Mouse (Mus musculus): ENCODE measurements around the gene Dhx37.

The Dhx37 gene

DNA sequence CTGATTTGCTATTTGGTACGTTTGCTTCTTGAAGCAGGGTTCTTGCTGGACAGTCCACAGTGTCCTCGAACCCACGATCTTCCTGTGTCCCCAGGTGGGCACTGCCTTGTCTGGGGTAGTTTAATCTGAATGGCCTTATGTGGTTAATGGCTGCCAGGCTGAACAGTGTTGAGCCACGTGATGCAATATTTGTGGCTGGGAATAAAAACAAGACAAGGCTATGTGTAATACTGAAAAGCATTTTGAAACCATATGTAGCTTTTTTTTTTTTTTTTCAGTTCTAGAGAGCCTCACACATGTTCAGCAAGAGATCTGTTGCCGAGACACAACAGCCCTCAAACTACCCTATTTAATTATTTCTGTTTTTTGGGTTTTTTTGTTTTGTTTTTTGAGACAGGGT lies 65.8 kb downstream of the Dhx37 start:
- no peak for DNase-seq (ENCODE audit: low read depth in 1 of 2, low spot score in 2 of 2)

DNA sequence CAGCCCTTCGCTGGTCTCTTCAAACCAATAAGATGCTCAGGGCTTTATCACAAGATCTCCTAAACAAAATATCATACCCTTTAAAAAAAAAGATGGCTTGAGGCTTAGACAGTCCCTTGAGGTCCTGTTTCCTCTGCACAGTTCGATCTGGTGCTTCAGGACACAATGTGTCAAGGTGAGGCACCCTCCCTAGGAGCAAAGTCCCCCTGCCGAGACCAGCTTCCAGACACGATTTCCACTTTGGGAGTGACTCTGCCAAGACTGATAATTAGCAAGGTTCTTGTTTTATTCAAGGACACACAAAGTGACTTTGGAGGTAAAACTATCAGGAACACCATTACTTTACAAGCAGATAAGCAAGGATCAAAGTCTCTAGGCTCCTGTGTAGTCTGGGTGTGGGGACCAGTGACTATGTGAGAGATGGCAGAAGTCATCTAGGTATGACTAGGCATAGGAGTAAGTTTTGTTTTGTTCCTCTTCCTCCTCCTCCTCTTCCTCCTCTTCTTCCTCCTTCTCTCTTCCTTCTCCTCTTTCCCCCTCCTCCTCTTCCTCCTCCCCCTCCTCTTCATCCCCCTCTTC lies 69.0 kb downstream of the Dhx37 start:
- DNase-seq (ENCODE audit: low read depth in 1 of 2, low spot score in 2 of 2) = no peak

- no peak for DNase-seq (ENCODE audit: low read depth in 1 of 2, low spot score in 2 of 2)
These were observed 70.0 kb downstream of the Dhx37 start for GRCm38 (mm10) chr5:125363894-125364293.

Measured in monocyte, adult 2 months (primary cell).